Mouse (Mus musculus): ENCODE measurements at regions not wholly inside any gene's neighbourhood (a gene's known extent, or its start where the extent isn't known, plus 50 kb on each side); places are given as distances from the start of the nearest gene placed in this dataset.

DNA sequence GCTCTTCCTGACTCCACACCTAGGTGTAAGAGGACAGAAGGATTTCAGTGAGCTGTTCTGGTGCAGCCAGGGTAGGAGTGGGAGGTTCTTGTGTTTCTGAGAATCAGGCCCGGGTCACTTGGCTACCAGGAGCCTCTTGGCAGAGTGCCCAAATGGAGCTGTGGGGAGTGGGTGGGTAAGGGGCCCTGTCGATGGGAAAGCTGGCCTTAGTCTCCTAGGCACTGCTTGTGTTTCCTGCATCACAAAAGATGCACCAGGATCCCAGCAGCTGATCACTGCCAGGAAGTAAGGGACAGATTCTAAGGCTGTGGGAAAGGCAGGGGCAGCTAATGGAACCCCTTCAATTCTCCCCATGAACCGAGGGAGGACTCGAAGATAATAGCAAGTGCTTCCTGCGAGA lies 107.1 kb upstream of the Pard3b start:
- ATAC-seq (ENCODE audit: insufficient number of reproducible peaks, low FRiP score, low TSS enrichment) = no peak

DNA sequence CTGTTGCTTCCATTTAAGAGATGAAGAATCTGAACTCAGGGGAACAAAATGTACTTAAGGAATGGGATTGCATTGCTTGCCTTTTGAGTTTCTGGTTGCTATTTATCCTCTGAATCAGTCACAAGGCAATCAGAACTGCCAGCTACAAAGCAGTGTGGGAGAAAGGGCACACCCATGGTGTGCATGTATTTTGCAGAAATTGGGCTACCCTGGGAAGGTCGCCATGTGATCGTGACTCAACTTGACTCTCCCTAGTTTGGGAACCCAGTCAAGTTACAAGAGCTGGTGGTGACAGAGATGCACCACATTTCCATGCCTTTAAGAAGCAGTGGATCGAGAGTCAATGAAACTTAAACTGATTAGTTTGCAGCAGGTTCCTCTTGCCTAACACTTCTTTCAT lies 98.5 kb upstream of the Pard3b start:
- ATAC-seq (ENCODE audit: insufficient number of reproducible peaks, low FRiP score, low TSS enrichment) = no peak

DNA sequence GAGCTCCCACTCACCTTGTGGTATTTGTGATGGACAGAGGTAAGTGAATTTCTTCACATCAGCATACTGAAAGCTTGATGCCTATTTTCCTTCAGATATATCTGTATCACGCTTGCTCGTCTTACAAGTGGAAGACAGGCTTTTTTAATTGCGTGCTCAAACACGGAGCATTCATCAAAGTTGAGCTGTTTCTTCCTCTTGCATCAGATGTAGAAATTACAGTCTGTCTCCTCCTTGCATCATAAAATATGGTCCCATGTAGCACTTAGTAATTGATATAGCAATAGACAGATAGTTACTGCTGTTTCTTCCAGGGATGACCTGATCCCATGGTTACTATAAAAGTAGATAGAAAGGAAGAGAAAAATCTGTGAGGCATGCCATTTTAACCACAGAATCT lies 97.5 kb upstream of the Pard3b start:
- ATAC-seq (ENCODE audit: insufficient number of reproducible peaks, low FRiP score, low TSS enrichment) = no peak

DNA sequence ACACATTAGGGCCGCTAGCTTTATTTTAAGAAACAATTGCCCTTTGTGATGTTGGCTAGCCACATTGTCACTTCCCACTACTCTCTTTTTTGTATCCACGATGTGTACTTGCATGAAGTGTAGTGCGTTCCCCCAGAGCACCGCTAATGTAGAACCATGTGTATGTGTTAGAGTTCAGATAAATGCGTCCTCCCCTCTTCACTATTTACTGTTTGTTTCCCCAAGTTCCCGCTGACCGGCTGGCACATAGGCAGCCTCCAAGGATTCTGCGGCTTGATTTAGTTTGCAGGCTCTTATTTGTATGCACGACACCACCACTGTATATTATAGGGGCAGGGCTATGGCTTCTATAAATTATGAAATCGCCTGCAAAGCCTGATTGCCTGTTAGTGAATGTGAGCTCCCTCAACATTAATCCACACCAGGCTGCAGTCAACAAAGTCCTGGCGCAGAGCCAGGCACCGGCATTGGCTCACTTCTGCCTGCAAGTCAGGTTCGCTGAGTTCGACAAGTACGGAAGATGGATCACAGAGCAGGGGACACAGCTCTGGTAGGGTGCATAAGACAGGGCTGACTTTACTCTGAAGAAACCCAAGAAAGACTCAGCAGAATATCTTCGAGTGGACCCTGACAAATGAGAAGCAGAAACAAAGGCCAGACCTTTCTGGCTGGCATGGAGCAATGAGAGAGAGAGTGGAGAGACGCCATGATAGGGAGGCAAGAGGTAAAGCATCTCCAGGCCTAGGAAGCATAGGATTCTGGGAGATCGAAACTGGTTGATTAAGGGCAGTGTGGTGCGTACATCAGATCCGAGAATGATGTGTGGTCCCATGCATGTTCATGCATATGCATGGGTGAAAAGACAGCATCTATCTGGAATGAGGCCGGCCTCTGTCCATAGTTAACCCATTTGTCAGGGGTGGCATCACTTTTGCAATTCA lies 85.8 kb upstream of the Pard3b start:
- ATAC-seq (ENCODE audit: insufficient number of reproducible peaks, low FRiP score, low TSS enrichment) = no peak

DNA sequence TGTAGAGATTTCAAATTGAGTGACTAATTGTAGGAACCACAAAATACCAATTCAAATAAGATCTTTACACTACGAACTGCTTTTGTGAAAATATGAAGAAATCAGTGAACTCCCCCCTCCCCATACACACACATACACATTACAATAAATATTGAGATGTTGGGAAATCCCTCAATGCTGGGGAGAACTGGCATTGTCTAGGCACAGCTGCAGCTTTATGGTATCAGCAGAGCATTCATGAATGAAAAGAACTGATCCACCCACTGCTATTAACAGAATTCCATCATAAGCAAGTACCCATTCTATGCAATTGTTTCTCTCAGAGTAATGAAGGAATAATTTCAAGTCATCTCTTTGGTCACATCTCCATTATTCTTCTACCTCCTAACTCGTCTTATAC lies 79.1 kb upstream of the Pard3b start:
- no peak for ATAC-seq (ENCODE audit: insufficient number of reproducible peaks, low FRiP score, low TSS enrichment)

DNA sequence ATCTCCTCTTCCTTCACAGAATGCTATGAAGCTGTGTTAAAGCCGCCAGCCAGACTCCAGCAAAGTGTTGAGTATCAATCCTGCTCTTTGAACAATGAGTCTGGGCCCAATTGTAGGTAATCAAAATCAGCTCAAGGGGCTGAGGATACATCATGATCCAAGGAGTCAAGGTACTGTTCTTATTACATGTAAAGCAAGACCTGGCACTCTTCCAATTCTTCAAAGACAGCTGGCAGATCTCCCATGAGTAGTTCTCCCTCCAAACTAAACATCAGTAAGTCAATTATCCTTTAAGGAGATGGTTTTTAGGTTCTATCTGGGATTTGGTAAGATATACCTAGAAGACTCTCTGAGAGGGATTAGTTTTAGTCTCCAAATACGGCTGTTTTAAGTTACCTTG lies 76.5 kb upstream of the Pard3b start:
- ATAC-seq (ENCODE audit: insufficient number of reproducible peaks, low FRiP score, low TSS enrichment) = no peak

DNA sequence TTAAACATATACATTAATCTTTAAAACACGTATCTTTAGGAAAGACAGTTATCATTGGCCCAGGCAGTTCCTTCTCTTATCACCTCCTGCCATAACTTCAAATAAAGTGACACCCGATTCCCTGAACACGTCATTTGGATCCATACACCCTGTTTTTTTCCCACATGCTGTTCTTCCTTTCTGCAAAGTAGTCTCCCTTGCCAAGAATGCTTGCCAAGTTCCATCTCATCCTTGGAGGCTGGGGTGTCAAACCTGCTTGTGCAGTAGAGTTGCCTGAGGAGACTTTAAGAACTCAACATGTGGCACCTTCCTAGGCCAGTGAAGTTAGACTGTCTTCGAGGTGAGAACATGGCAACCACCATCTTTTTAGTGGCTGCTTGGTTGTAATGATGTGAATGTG lies 73.2 kb upstream of the Pard3b start:
- no peak for ATAC-seq (ENCODE audit: insufficient number of reproducible peaks, low FRiP score, low TSS enrichment)

DNA sequence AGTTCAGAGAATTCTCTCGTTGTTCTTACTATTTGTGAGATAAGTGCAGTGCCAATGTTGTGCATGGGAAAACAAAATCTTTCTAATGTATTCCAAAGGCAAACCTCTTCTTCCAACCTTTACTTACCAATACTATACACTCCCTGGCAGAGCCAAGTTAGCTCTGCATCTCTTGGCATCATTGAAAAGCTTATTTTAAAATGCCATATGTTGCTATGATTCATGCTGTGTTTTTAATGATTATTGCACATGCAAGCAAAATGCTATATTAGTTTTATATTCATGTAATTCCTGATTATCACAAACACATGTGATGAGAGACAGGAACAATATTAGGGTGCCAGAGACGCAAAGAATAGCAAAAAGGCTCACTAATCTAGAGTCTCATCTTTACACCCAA lies 64.3 kb upstream of the Pard3b start:
- no peak for ATAC-seq (ENCODE audit: insufficient number of reproducible peaks, low FRiP score, low TSS enrichment)

DNA sequence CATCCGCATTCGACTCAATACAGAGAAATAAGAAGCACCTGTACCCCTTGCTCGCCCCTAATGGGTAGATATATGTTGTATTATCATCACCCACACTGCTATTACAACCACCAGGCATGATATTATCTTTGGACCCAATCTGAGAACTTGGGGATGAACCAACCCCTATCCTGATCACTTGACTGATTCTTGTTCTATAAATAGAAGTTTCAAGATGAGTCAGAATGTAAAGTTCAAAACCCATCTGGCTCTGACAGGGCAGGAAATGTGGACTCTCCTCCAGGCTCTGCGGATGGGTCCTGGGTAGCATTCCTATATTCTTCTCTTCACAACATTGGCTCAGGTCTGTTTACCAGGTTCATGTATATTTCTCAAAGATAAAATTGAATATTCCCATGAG lies 61.9 kb upstream of the Pard3b start:
- no peak for ATAC-seq (ENCODE audit: insufficient number of reproducible peaks, low FRiP score, low TSS enrichment)

DNA sequence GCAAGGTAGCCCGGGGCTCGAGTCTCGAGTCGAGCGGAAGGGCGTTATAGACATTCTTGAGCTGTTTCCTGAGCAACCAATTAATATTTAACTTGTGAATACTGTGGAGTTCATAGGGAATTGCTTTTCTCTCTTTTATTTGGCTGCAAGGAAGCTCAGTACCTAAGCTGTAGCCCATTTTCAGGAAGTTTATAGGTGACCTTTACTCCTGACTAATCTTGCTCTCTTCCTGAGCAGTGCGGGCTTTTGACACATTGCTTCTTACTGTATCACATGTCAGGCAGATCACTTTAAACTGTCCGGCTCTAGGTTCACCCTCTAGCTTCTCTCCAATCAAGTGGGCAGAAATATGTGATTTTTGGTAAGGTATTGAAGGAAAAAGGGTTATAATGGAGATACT lies 51.4 kb upstream of the Pard3b start:
- no peak for ATAC-seq (ENCODE audit: insufficient number of reproducible peaks, low FRiP score, low TSS enrichment)

Data from cerebellum, adult (tissue).